Mouse (Mus musculus) testis, postnatal 14 days (tissue): ENCODE data around the gene Fgfr2.

Experiments
- DNase-seq: peaks from one replicate; pipeline ENCODE4 v3.0.0; 2021; ENCODE audit warnings: low spot score

Gene Fgfr2

GRCm38 (mm10) chr7:132494263-132494662, 628.9 kb downstream of the Fgfr2 start:
- DNase-seq: no peak

- DNase-seq: no peak
Observed at GRCm38 (mm10) chr7:132493632-132494031, 629.5 kb downstream of the Fgfr2 start.

- no peak for DNase-seq
Observed at GRCm38 (mm10) chr7:132491902-132492301, 631.2 kb downstream of the Fgfr2 start.

GRCm38 (mm10) chr7:132487361-132487760, 635.8 kb downstream of the Fgfr2 start:
- DNase-seq: no peak

- no peak for DNase-seq
Observed at GRCm38 (mm10) chr7:132486403-132487178, 636.6 kb downstream of the Fgfr2 start.

GRCm38 (mm10) chr7:132484424-132484823, 638.7 kb downstream of the Fgfr2 start:
- no peak for DNase-seq

- DNase-seq: no peak
Observed at GRCm38 (mm10) chr7:132480696-132481306, 642.3 kb downstream of the Fgfr2 start.

GRCm38 (mm10) chr7:132478295-132478809, 644.8 kb downstream of the Fgfr2 start:
- DNase-seq: no peak

- DNase-seq: no peak
Observed at GRCm38 (mm10) chr7:132477753-132478152, 645.4 kb downstream of the Fgfr2 start.

- no peak for DNase-seq
Observed at GRCm38 (mm10) chr7:132476491-132476890, 646.7 kb downstream of the Fgfr2 start.

- no peak for DNase-seq
Observed at GRCm38 (mm10) chr7:132475069-132475468, 648.1 kb downstream of the Fgfr2 start.

- no peak for DNase-seq
Observed at GRCm38 (mm10) chr7:132471327-132471726, 651.8 kb downstream of the Fgfr2 start.

GRCm38 (mm10) chr7:132468391-132468790, 654.8 kb downstream of the Fgfr2 start:
- no peak for DNase-seq

- no peak for DNase-seq
Observed at GRCm38 (mm10) chr7:132465897-132466296, 657.3 kb downstream of the Fgfr2 start.

GRCm38 (mm10) chr7:132464894-132465293, 658.3 kb downstream of the Fgfr2 start:
- DNase-seq: no peak

GRCm38 (mm10) chr7:132458493-132458892, 664.7 kb downstream of the Fgfr2 start:
- DNase-seq: no peak

GRCm38 (mm10) chr7:132455071-132455720, 668.0 kb downstream of the Fgfr2 start:
- no peak for DNase-seq

- DNase-seq: no peak
Observed at GRCm38 (mm10) chr7:132449891-132450735, 673.0 kb downstream of the Fgfr2 start.

GRCm38 (mm10) chr7:132448511-132449154, 674.5 kb downstream of the Fgfr2 start:
- DNase-seq: no peak

GRCm38 (mm10) chr7:132447558-132447957, 675.6 kb downstream of the Fgfr2 start:
- DNase-seq: no peak

- DNase-seq: no peak
Observed at GRCm38 (mm10) chr7:132446841-132447240, 676.3 kb downstream of the Fgfr2 start.
